Mouse (Mus musculus) layer of hippocampus, adult 2 months (tissue): ENCODE results near the gene Racgap1. TPM values are rescaled to one million over a fixed set of nuclear protein-coding genes. Genes with fewer than 3 reads are reported as not detected.

Experiments
- DNase-seq, 2 experiments: peaks; one replicate each; pipeline ENCODE4 v3.0.0; 2022; ENCODE audit warnings: low spot score in 2 of 2
- H3K27ac ChIP-seq: fragments of 200-600 bp; 2 replicates; pipeline ENCODE4 v1.8.1; 2022
- H3K4me3 ChIP-seq: fragments of 200-600 bp; 2 replicates; pipeline ENCODE4 v1.8.1; 2022; ENCODE audit warnings: mild to moderate bottlenecking
- CTCF ChIP-seq: fragments of 200-600 bp; conservative IDR thresholded peaks from 2 replicates; pipeline ENCODE4 v1.8.1; 2022; ENCODE audit warnings: antibody characterized with exemption, mild to moderate bottlenecking, moderate library complexity
- total RNA-seq, 2 experiments: library from RNA; stranded (reverse); gene quantifications; 2 replicates each; pipeline ENCODE4 v1.2.3; 2021

Gene Racgap1
- total RNA-seq, 2 experiments from 2014 or later: 5.0 to 5.2 TPM

DNA sequence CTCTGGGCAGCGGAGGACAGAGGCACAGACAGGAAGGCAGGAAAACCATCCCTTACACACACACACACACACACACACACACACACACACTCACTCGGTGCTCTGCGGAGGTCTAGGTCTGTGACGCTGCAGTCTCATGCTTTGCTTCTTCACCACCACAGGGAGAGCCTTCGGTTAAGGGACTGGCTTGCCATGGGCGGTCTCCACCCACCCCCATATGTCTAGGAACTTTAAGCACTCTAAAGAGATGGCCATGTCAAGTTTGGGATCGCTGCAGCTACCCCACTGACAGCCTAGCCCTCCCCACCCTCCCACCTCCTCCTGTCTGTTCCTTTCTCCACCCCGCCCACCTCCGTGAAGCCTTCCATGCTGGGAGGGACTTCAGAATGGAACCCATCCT lies 4.5 kb upstream of the Racgap1 start:
- Histone ChIP-seq H3K4me3 (no peak overlapping the region), H3K27ac (no peak overlapping the region)
- no peak for TF ChIP-seq CTCF
- DNase-seq: no peak

DNA sequence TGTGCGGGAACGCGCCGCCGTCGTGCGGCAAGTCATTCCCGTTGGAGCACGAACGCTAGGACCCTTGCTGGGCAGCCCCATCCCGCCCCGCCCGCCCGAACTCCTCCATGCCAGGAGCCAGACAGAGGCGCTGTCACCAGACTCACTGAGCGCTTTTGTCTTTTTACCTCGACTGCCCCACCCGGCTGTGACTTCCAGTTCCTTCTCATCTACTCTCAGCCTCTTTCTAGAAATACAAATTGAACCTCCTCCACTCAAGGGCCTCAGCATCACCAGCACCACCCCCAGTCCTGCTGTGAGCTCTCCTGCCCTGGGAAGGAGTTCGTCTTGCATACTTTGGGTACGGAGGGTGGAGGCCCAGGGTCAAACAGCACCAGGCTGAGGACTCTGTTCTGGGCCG lies 2.4 kb upstream of the Racgap1 start:
- no peak for DNase-seq
- Histone ChIP-seq H3K27ac (no peak overlapping the region), H3K4me3 (no peak overlapping the region)
- no peak for TF ChIP-seq CTCF

DNA sequence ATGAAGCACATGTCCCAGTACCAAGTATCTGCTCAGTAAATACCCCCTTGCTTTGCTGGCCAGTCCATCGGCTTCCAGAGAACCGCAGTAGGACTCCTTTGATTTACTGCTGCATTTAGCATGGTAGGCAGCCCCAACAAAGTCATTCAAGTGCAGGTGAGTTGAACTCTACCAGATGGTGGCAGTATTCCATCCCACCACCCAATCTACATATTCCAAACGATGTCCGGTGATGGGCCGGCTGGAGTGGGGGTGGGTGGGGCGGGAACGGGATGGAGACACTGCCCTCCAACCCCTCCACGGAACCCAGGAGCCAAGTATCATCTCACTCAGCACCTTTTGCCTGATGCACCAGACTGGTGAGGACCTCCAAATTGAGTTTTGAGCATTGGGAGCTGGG lies 1.8 kb upstream of the Racgap1 start:
- Histone ChIP-seq H3K27ac (no peak overlapping the region), H3K4me3 (no peak overlapping the region)
- TF ChIP-seq CTCF: peak; percentile 44
- DNase-seq: no peak

DNA sequence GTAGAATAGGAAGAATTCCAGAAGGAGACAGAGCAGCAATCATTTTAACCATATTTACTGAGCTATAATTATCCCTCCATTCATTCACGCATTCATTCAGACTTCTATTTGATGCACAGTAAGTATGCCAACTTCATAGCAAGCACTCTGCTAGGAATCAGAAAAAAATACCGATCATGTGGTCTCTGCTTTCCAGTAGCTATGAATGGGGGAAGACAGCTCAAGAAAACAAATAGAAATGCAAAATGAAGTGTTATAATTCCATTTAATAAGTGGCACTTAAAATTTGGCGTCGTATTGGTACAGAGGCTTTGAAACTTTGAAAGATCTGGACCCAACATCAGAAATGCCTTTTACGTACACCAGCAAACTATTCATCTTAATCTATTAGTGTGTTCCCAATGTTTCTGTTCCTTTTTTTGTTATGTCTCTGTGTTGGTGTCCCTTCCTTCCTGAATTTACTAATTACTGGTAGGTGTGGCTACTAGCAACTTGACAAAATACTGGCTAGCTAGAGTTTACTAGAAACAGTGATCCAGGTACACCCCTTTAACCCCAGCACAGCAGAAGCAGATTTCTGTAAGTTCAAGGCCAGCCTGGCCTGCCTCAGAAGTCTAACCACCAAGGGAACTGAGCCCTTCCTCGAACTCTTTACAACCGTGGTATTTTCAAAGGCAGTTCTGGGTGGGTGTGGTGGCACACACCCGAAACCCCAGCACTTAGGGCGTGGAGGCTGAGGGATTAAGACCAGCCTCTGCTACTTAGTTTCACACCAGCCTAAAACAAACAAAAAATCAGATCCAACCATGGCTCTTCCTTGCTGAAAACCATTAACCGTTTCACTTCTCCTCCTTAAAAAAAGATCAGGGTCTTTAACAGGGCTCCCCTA lies 772 bp upstream of the Racgap1 start:
- TF ChIP-seq CTCF: no peak
- H3K4me3 ChIP-seq: peak overlapping the region; percentile 64
- H3K27ac ChIP-seq: peak overlapping the region; percentile 49; the same call in 1 of the 2 replicates
- no peak for DNase-seq

DNA sequence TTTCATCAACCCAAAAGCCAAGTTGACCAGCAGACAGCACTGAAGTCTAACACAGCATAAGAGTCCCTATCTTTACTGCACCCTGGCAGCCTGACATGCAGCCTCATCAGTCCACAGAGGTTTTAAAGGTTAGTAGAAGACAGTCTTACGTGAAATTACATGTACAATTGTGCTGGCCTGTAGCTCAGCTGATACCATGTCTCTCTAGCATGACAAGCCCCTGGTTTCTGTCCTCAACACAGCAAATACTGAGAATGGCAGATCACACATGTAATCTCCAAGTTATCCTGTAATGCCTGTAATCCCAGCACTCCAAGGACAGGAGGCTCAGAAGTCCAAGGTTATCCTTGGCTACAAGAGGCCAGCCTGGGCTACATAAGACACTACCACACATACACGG lies 1.2 kb downstream of the Racgap1 start:
- Histone ChIP-seq H3K27ac (no peak overlapping the region), H3K4me3 (no peak overlapping the region)
- DNase-seq: no peak
- no peak for TF ChIP-seq CTCF

DNA sequence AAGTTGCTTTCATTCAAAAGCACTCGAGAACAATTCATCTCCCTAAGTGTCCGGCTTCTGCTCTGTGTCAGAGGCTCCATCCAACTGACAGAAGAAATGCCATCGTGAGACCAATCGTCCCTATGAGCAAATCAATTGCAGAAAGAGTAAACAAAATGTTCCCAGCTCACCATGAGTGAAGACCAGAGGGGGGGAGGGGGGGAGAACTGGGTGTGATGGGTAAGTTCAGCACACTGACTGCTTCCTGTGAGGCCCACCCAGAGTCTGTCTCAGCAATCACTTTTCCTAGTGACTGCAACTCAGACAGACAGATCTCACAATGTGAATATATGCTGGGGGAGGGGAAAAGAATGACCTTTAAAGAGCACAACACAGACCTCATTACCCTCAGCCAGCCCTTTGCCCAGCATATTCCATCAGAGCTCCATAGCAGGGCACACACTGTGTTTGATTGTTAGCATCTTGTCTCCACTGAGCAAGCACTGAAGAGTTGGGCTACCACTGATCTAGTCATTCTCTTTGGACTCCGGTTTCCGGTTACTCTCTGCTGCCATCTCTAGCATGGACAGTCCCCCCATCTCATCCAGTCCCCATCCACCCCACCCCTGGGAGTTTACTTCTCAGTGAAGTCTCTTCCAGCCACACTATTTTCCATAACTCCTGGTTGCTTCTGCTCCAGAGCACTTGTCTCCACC lies 2.2 kb downstream of the Racgap1 start:
- H3K4me3 ChIP-seq: no peak overlapping the region

DNA sequence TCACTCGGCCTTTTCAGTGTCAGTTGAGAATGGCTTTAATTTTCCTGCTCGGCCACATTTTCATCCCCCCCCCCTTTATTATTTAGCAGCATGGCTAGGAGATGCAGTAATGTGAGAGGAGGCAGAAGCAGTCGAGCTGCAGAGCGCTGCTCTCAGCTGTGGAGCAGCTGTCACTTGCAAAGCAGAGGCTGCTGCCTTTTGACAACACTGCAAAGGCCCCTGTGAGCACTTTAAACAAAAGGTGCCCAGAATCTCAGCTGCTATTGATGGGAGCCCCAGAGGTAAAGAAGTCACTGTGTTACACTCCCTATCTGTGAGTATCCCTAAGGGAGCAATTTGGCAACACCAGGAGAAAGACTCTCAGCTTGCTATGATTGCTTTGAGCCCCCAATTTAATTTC lies 3.1 kb downstream of the Racgap1 start:
- no peak overlapping the region for H3K27ac ChIP-seq
- no peak for DNase-seq
- no peak for TF ChIP-seq CTCF
- H3K4me3 ChIP-seq: no peak overlapping the region

More for the DNA sequence above, 2.2 kb downstream of the Racgap1 start:
- TF ChIP-seq CTCF: no peak
- DNase-seq: no peak
- H3K27ac ChIP-seq: no peak overlapping the region

DNA sequence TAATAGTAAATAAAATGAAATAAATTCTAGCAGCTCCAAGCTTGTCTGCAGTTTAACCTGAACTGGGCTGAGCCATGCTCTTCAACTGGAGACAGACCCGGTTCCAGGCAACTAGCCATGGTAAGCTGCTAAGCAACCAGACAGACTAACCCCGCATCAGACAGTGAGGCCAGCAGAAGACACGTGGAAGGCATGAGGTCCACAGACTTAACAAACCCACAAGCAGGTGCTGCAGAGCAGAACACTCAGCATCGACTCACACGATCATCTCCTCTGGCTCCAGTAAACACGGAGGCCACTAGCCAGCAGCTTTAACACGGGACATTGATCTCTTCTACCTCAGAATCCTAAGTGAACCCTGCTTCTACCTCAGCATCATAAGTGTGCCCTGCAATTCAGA lies 6.7 kb downstream of the Racgap1 start:
- Histone ChIP-seq H3K27ac (no peak overlapping the region; the same call in 1 of the 2 replicates), H3K4me3 (no peak overlapping the region)
- peak; percentile 44 to 46 for DNase-seq
- TF ChIP-seq CTCF: no peak

DNA sequence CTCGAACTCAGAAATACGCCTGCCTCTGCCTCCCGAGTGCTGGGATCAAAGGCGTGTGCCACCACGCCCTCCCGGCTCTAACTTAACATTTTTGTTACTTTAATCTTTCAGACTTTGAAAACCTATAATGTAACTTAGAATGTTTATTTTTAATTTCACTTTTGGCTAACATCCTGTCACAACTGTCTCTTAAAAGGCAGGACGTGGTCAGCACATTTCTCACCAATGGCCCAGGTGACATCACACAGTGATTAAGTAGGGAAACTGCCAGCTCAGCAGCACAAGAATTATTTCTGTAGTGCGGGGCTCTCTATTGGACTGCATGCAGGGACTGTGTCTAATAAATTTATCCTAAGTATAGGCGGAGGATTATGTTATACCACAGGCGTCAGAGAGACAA lies 7.6 kb downstream of the Racgap1 start:
- no peak for DNase-seq
- Histone ChIP-seq H3K4me3 (no peak overlapping the region), H3K27ac (no peak overlapping the region)
- no peak for TF ChIP-seq CTCF

DNA sequence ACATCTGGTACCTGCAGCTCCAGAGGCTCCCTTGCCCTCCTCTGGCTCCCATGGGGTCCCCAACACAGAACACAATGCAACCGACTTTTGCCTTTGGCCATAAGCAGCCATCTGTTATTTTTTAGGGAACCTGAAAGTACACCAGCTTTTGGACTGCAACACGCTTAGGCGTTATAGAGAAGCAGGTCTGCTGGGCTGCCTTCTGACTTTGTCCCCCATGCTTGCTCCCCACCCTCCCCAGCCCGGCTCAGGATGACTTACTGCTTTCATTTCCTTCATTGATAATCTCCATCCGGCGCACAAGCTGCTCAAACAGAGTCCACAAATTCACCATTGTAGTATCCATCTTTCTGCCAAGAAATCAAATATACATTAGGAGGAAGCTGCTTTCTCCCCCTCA lies 8.8 kb downstream of the Racgap1 start:
- no peak for TF ChIP-seq CTCF
- DNase-seq: no peak
- no peak overlapping the region for H3K4me3 ChIP-seq
- no peak overlapping the region for H3K27ac ChIP-seq

DNA sequence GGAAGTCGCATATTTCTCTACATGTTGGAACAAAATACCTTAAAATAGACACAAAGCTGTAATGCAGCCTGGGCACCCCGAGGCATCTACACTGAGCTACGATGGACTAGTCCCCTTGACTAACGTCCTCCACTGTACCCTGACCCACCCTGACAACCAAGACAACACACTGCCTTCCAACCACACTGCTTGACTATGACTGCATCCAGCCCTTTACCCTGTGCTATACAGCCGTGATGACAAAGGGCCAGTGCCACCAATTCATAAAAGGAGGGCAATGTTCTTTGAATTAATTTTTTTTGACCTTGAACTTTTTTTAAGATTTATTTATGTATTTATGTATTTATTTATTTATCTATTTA lies 13.4 kb downstream of the Racgap1 start:
- no peak for TF ChIP-seq CTCF
- H3K27ac ChIP-seq: no peak overlapping the region
- no peak for DNase-seq
- H3K4me3 ChIP-seq: no peak overlapping the region

DNA sequence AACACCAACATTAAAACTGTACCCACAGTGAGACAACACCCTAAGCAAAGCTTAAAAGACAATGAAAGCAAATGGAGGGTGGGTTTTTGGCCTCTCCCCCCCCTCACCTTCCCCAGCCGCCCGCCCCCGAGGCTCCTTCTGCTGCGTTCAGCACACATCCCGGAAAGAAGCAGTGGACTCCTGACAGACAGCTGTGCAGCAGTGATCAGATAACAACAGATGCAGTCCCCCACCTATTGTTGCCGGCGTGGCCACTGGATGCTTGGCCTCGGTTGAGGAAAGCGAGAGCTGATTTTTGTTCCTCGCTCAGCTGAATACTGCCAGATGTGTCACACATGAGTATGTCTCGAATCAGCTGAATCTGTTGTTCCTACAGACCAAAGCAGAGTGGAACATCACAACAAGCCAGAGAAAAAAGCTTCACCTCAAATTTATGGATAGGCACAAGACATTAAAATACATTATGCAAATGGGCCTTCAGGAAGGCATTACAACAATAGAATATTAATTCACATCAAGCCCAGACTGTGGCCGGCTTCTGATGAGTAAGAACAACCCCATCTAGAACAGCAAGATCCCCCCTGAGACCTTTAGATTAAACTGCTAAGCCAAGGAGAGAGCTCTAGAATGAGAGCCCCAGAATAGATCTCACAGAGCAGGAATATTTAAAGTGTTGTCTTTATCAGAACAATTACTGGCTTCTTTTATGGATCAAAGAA lies 13.9 kb downstream of the Racgap1 start:
- H3K27ac ChIP-seq: no peak overlapping the region
- no peak overlapping the region for H3K4me3 ChIP-seq
- no peak for DNase-seq
- TF ChIP-seq CTCF: no peak

DNA sequence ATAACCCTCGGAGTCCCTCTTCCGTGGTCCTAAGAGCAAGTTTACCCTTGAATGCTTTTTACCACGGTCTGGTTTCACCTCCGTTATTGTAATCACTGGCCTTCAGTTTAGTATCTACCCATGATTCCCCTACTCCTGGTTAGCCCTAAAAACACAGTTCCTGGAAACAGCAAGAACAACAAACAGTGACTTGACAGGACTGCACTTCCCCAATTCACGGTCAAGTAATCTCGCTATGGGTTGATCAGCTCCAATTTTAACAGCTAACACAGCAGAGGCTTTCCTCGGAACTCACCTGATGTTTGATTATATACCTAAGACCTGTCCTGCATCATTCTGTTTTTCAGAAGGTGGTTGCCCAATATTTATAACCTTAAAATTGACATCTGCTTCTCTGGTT lies 16.8 kb downstream of the Racgap1 start:
- Histone ChIP-seq H3K27ac (no peak overlapping the region), H3K4me3 (no peak overlapping the region)
- no peak for TF ChIP-seq CTCF
- no peak for DNase-seq
